Mouse (Mus musculus): Measurements from ENCODE around the gene AC129217.1. TPM values are rescaled to one million over a fixed set of nuclear protein-coding genes. Genes with fewer than 3 reads are reported as not detected.
A peak's percentile ranks its signal among the peaks of the same experiment; 100 is the strongest.

The AC129217.1 gene
- polyA plus RNA-seq, 1 experiment: 4.6 TPM

DNA sequence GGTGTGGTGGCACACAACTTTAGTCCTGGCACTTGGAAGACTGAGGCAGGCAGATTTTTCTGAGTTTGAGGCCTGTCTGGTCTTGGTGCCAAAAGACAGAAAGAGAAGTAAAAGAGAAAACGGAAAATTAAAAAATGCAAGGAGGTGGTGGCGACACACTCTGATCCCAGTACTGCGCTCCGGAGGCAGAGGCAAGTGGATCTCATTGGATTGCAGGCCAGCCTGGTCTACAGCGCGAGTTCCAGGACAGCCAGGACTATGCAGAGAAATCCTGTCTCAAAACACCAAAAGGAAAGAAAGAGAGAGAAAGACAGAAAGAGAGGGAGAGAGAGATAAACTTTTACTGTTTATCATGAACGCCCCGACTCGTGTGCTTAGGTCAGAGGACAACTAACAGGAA lies 41.3 kb downstream of the AC129217.1 start:
- peaks cover 11% of the 10 kb centered on the region; the same call in 1 of the 2 replicates for H3K4me1 ChIP-seq (ENCODE audit: control insufficient read depth, insufficient read depth, insufficient read length, low read length)
- TF ChIP-seq CTCF (IDR thresholded peaks at IDR 0.05; ENCODE audit: extremely low read depth, insufficient read length, insufficient replicate concordance, low read depth, low read length): no peak
- no peak for TF ChIP-seq POLR2A (IDR thresholded peaks at IDR 0.05; ENCODE audit: low read depth, low read length)

DNA sequence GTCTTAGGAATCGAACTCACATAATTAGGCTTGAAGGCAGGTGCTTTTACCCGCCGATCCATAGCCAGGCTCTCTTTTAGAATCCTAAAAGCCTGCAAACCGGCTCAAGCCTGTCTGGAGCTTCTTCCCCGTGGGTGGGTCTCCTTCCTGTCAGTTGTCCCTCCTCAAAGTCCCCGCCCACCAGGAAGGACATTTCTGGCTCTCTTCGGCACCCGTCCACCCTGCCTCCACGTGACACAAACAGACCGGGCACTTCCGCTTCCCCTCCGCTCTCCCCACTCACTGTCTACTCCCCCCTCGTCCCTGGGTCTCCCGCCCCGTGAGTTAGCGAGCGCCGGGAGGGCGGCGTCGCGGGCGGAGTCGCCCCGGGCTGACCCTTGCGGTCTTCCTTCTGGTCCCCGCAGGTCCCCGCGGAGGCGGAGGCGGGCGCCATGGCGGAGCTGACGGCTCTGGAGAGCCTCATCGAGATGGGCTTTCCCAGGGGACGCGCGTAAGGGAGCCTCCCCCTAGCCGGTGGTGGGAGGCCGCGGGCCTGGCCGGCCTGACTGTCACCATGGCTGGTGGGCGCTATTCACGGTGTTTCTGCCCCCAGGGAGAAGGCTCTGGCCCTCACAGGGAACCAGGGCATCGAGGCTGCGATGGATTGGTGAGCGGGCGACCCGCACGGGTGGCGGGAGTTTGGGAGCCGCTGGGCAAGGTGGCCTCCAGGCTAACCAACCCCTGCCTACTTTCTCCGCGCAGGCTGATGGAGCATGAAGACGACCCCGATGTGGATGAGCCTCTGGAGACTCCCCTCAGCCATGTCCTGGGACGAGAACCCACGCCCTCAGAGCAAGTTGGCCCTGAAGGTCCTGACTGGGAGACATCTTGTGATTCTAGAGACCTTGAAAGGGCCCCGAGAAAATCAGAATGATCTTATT lies 42.0 kb downstream of the AC129217.1 start, which contains the start of gene Ubxn1:
Gene Ubxn1, plus strand, starts transcription at position 230 of the 920 bp plus-strand sequence.
- H3K4me3 ChIP-seq (ENCODE audit: low read depth, low read length): peak within 1 kb of the TSS; percentile 87
- no peak for TF ChIP-seq CTCF (IDR thresholded peaks at IDR 0.05; ENCODE audit: extremely low read depth, insufficient read length, insufficient replicate concordance, low read depth, low read length)
- TF ChIP-seq POLR2A (IDR thresholded peaks at IDR 0.05; ENCODE audit: low read depth, low read length): peak; percentile 81
- under 1% methylated on average over 57 of the region's 59 CpGs for WGBS
- peak within 1 kb of the TSS; percentile 68 for H3K27ac ChIP-seq (ENCODE audit: insufficient read depth, low read depth, low read length)
- H3K27me3 ChIP-seq (ENCODE audit: control insufficient read depth, insufficient read depth, low read length): no peaks in the 10 kb centered on the region
- peaks cover 11% of the 10 kb centered on the region; the same call in 1 of the 2 replicates for H3K4me1 ChIP-seq (ENCODE audit: control insufficient read depth, insufficient read depth, insufficient read length, low read length)
- H3K36me3 ChIP-seq (ENCODE audit: control insufficient read depth, insufficient read depth, low read length): peaks cover 26% of the 10 kb centered on the region

More for the DNA sequence above, 41.3 kb downstream of the AC129217.1 start:
- H3K4me3 ChIP-seq (ENCODE audit: low read depth, low read length): peak overlapping the region; percentile 87
- no peaks in the 10 kb centered on the region for H3K27me3 ChIP-seq (ENCODE audit: control insufficient read depth, insufficient read depth, low read length)
- 11% methylated on average over 9 of the region's 9 CpGs for WGBS
- peak overlapping the region; percentile 52 for H3K27ac ChIP-seq (ENCODE audit: insufficient read depth, low read depth, low read length)
- peaks cover 21% of the 10 kb centered on the region for H3K36me3 ChIP-seq (ENCODE audit: control insufficient read depth, insufficient read depth, low read length)

DNA sequence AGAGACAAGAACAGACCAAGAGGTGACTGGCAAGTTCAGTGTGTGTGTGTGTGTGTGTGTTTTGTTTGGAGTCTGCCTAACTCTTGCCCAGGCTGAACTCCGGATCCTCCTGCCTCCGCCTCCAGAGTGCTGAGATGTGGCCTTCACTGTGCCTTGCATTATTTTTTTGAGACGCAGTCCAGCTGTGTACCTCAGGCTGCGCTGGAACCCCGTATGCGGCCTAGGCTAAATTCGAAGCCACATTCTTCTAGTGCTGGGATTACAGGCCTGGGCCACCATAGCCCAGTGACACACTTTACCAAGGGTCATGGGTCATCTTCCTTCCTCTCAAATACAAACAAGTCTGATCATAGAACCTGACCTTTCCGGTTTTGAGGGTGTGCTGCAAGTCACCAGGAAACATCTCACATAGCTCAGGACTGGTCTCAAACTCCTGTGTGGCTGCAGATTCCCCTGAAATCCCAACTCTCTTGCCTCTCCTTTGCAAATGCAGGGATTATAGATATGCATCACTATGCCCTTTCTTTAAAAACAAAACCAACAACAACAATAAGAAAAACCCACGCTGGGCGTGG lies 42.8 kb downstream of the AC129217.1 start:
- H3K27me3 ChIP-seq (ENCODE audit: control insufficient read depth, insufficient read depth, low read length): no peaks in the 10 kb centered on the region
- peaks cover 11% of the 10 kb centered on the region; the same call in 1 of the 2 replicates for H3K4me1 ChIP-seq (ENCODE audit: control insufficient read depth, insufficient read depth, insufficient read length, low read length)
- 38% methylated on average over 10 of the region's 10 CpGs for WGBS
- H3K27ac ChIP-seq (ENCODE audit: insufficient read depth, low read depth, low read length): peak overlapping the region; percentile 68; the same call in 1 of the 2 replicates
- H3K36me3 ChIP-seq (ENCODE audit: control insufficient read depth, insufficient read depth, low read length): peaks cover 26% of the 10 kb centered on the region
- TF ChIP-seq CTCF (IDR thresholded peaks at IDR 0.05; ENCODE audit: extremely low read depth, insufficient read length, insufficient replicate concordance, low read depth, low read length) (no peak), POLR2A (IDR thresholded peaks at IDR 0.05; ENCODE audit: low read depth, low read length) (no peak)
- peak overlapping the region; percentile 87 for H3K4me3 ChIP-seq (ENCODE audit: low read depth, low read length)

DNA sequence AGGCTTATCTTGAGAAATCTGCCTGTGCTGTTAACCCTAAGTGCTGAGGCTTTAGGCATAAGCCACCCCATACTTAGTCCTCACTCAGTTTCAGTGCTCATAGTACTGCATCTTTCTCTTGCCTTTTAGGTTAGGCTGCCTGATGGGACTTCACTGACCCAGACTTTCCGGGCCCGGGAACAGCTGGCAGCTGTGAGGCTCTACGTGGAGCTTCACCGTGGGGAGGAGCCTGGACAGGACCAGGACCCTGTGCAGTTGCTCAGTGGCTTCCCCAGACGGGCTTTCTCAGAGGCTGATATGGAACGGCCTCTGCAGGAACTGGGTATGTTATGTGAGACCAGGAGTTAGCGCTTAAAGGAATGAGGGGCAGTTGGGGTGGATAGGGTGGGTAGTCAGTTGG lies 45.5 kb downstream of the AC129217.1 start:
- Histone ChIP-seq H3K36me3 (ENCODE audit: control insufficient read depth, insufficient read depth, low read length) (peaks cover 28% of the 10 kb centered on the region), H3K4me1 (ENCODE audit: control insufficient read depth, insufficient read depth, insufficient read length, low read length) (peaks cover 8% of the 10 kb centered on the region; the same call in 1 of the 2 replicates), H3K27ac (ENCODE audit: insufficient read depth, low read depth, low read length) (no peak overlapping the region), H3K27me3 (ENCODE audit: control insufficient read depth, insufficient read depth, low read length) (no peaks in the 10 kb centered on the region), H3K4me3 (ENCODE audit: low read depth, low read length) (no peak overlapping the region)
- WGBS: 90% methylated on average over 7 of the region's 7 CpGs
- no peak for TF ChIP-seq POLR2A (IDR thresholded peaks at IDR 0.05; ENCODE audit: low read depth, low read length)
- TF ChIP-seq CTCF (IDR thresholded peaks at IDR 0.05; ENCODE audit: extremely low read depth, insufficient read length, insufficient replicate concordance, low read depth, low read length): no peak

DNA sequence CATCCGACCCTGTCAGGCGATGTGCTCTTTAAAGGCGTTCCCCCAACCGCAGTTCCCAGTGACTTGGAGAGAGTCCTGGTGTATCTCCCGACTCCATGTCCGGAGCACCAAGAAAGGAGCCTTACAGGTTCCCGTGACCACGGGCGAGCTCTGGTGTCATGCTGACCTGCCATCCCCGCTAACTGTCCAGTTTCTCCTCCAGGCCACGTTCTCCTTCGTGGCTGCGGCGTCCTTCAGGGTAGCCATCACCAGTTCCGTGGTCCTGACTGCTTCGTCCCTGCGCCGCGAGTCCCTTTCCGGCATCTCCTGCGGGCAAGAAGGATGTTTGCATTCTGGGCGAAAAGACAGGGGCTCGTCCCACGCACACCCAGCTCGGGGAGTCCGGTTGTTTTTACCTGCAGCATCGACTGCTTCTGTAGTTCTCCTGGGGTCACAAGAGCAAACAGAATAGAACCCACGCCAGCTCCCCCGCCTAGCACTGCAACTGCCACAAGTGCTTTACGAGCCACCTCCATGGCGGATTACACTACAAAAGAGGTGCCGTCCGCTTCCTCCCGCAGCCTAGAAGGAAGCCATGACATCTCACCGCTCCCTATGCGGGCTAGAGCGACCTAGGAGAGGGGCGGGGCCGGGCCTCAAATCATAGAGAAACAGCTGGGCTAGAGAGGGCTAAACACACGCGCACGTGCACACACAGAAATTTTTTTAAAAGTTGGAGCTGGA lies 50.9 kb downstream of the AC129217.1 start, which contains the start of gene Uqcc3:
Gene Uqcc3, minus strand, starts transcription at position 613 of the 723 bp plus-strand sequence.
- under 1% methylated on average over 42 of the region's 42 CpGs for WGBS
- Histone ChIP-seq H3K4me3 (ENCODE audit: low read depth, low read length) (peak within 1 kb of the TSS; percentile 84), H3K36me3 (ENCODE audit: control insufficient read depth, insufficient read depth, low read length) (peaks cover 9% of the 10 kb centered on the region), H3K27ac (ENCODE audit: insufficient read depth, low read depth, low read length) (peak within 1 kb of the TSS; percentile 45), H3K27me3 (ENCODE audit: control insufficient read depth, insufficient read depth, low read length) (no peaks in the 10 kb centered on the region), H3K4me1 (ENCODE audit: control insufficient read depth, insufficient read depth, insufficient read length, low read length) (no peaks in the 10 kb centered on the region)
- no peak for TF ChIP-seq CTCF (IDR thresholded peaks at IDR 0.05; ENCODE audit: extremely low read depth, insufficient read length, insufficient replicate concordance, low read depth, low read length)
- peak; percentile 82; the same call in 1 of the 2 replicates for TF ChIP-seq POLR2A (IDR thresholded peaks at IDR 0.05; ENCODE audit: low read depth, low read length)

DNA sequence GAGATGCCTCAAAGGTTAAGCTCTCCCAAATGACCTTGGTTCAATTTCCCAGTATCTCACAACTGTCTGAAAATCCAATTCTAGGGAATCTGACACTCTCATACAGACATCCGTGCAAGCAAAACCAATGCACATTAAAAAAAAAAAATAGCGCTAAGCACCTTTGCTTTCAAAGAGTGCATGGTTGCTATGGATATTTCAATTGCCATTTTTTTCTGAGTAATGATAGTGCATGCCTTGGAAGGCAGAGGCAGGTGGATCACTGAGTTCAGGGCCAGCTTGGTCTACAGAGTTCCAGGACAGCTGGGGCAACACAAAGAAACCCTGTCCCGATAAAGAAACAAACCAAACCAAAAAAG lies 51.4 kb downstream of the AC129217.1 start:
- WGBS: 4% methylated on average over 3 of the region's 3 CpGs
- no peak overlapping the region for H3K27ac ChIP-seq (ENCODE audit: insufficient read depth, low read depth, low read length)
- peaks cover 5% of the 10 kb centered on the region for H3K36me3 ChIP-seq (ENCODE audit: control insufficient read depth, insufficient read depth, low read length)

More for the DNA sequence above, 51.4 kb downstream of the AC129217.1 start:
- Histone ChIP-seq H3K4me3 (ENCODE audit: low read depth, low read length) (peak overlapping the region; percentile 84), H3K4me1 (ENCODE audit: control insufficient read depth, insufficient read depth, insufficient read length, low read length) (no peaks in the 10 kb centered on the region), H3K27me3 (ENCODE audit: control insufficient read depth, insufficient read depth, low read length) (no peaks in the 10 kb centered on the region)
- TF ChIP-seq CTCF (IDR thresholded peaks at IDR 0.05; ENCODE audit: extremely low read depth, insufficient read length, insufficient replicate concordance, low read depth, low read length): no peak
- TF ChIP-seq POLR2A (IDR thresholded peaks at IDR 0.05; ENCODE audit: low read depth, low read length): no peak

Data from small intestine, adult 2 months (tissue).